Mouse (Mus musculus) left cerebral cortex, adult 2 months (tissue): ENCODE results near the gene Dhx8. TPM values are rescaled to one million over a fixed set of nuclear protein-coding genes. Genes with fewer than 3 reads are reported as not detected.

Experiments
- DNase-seq, 2 experiments: peaks; one replicate each; pipeline ENCODE4 v3.0.0; 2021 to 2022; ENCODE audit warnings: low spot score in 2 of 2, mixed read lengths in 1 of 2; ENCODE audit errors: extremely low spot score in 1 of 2
- H3K27ac ChIP-seq: fragments of 200-600 bp; 2 replicates; pipeline ENCODE4 v1.8.1; 2022
- H3K4me3 ChIP-seq: fragments of 200-600 bp; 2 replicates; pipeline ENCODE4 v1.8.1; 2022
- CTCF ChIP-seq: fragments of 200-600 bp; IDR thresholded peaks from 2 replicates; pipeline ENCODE4 v1.8.1; 2022; ENCODE audit warnings: antibody characterized with exemption, mild to moderate bottlenecking, moderate library complexity
- intact Hi-C: fragments of 180-260 bp; cut with DNase I; formaldehyde crosslinking; loops from one replicate; pipeline ENCODE4 v1.15.1; 2025
- total RNA-seq, 2 experiments: library from RNA; stranded (reverse); gene quantifications; 2 replicates each; pipeline ENCODE4 v1.2.3; 2021

The Dhx8 gene
- total RNA-seq, 2 experiments from 2014 or later = 36.8 to 39.3 TPM

- peak; percentile 50 to 60 for DNase-seq
- Histone ChIP-seq H3K27ac (peak overlapping the region; percentile 55), H3K4me3 (peak overlapping the region; percentile 60)
- no peak for TF ChIP-seq CTCF
- intact Hi-C loops = no loop called here
Observed at GRCm38 (mm10) chr11:101784488-101785142, 51.9 kb downstream of the Dhx8 start.

- H3K27ac ChIP-seq = peak within 1 kb of the TSS; percentile 55
- peak; percentile 79 to 87 for DNase-seq
- intact Hi-C loops = no loop called here
Observed at GRCm38 (mm10) chr11:101785143-101785851, 52.6 kb downstream of the Dhx8 start, which contains the start of gene Etv4. Gene Etv4 (minus strand): TSS chr11:101785371.

GRCm38 (mm10) chr11:101785852-101786205 lies 53.1 kb downstream of the Dhx8 start:
- TF ChIP-seq CTCF = no peak
- no peak for DNase-seq
- H3K27ac ChIP-seq = no peak overlapping the region
- H3K4me3 ChIP-seq = peak overlapping the region; percentile 60
- intact Hi-C loops = no loop called here

More at GRCm38 (mm10) chr11:101785143-101785851, 52.6 kb downstream of the Dhx8 start, which contains the start of gene Etv4:
- TF ChIP-seq CTCF = no peak
- peak within 1 kb of the TSS; percentile 60 for H3K4me3 ChIP-seq

- Histone ChIP-seq H3K27ac (no peak overlapping the region), H3K4me3 (no peak overlapping the region)
- TF ChIP-seq CTCF = no peak
- no peak for DNase-seq
- intact Hi-C loops = no loop called here
Observed at GRCm38 (mm10) chr11:101786651-101787050, 53.9 kb downstream of the Dhx8 start.

GRCm38 (mm10) chr11:101787432-101787831 lies 54.7 kb downstream of the Dhx8 start:
- DNase-seq = no peak
- intact Hi-C loops = no loop called here
- no peak overlapping the region for H3K4me3 ChIP-seq
- TF ChIP-seq CTCF = no peak
- no peak overlapping the region for H3K27ac ChIP-seq

GRCm38 (mm10) chr11:101790811-101791526 lies 58.2 kb downstream of the Dhx8 start:
- intact Hi-C loops = no loop called here
- H3K27ac ChIP-seq = no peak overlapping the region

GRCm38 (mm10) chr11:101797355-101797754 lies 64.6 kb downstream of the Dhx8 start:
- intact Hi-C loops = no loop called here
- DNase-seq = no peak
- TF ChIP-seq CTCF = no peak
- no peak overlapping the region for H3K27ac ChIP-seq
- H3K4me3 ChIP-seq = no peak overlapping the region

More at GRCm38 (mm10) chr11:101790811-101791526, 58.2 kb downstream of the Dhx8 start:
- no peak for TF ChIP-seq CTCF
- no peak for DNase-seq
- H3K4me3 ChIP-seq = no peak overlapping the region

- intact Hi-C loops = no loop called here
- H3K27ac ChIP-seq = no peak overlapping the region
- H3K4me3 ChIP-seq = no peak overlapping the region
- no peak for DNase-seq
- no peak for TF ChIP-seq CTCF
Observed at GRCm38 (mm10) chr11:101798083-101798482, 65.4 kb downstream of the Dhx8 start.

GRCm38 (mm10) chr11:101801386-101801785 lies 68.7 kb downstream of the Dhx8 start:
- Histone ChIP-seq H3K4me3 (no peak overlapping the region), H3K27ac (no peak overlapping the region)
- DNase-seq = no peak
- intact Hi-C loops = no loop called here
- no peak for TF ChIP-seq CTCF

- no peak for TF ChIP-seq CTCF
- no peak for DNase-seq
- intact Hi-C loops = no loop called here
- Histone ChIP-seq H3K27ac (no peak overlapping the region), H3K4me3 (no peak overlapping the region)
Observed at GRCm38 (mm10) chr11:101805113-101805704, 72.5 kb downstream of the Dhx8 start.

GRCm38 (mm10) chr11:101806741-101807140 lies 74.0 kb downstream of the Dhx8 start:
- Histone ChIP-seq H3K27ac (no peak overlapping the region), H3K4me3 (no peak overlapping the region)
- intact Hi-C loops = loop anchor here (2.0 kb wide), 1 partner anchor 42 kb away; no protein-coding TSS in a partner anchor
- TF ChIP-seq CTCF = no peak
- no peak for DNase-seq

GRCm38 (mm10) chr11:101807266-101807665 lies 74.5 kb downstream of the Dhx8 start:
- DNase-seq = peak in 1 of 2 experiments; percentile 24
- H3K27ac ChIP-seq = no peak overlapping the region
- intact Hi-C loops = loop anchor here (2.0 kb wide), 1 partner anchor 42 kb away; no protein-coding TSS in a partner anchor
- no peak for TF ChIP-seq CTCF
- H3K4me3 ChIP-seq = no peak overlapping the region
